Mouse (Mus musculus): Measurements from ENCODE around the gene Ptprq. TPM values are rescaled to one million over a fixed set of nuclear protein-coding genes. Genes with fewer than 3 reads are reported as not detected.

Ptprq gene
- polyA plus RNA-seq, 1 experiment from 2014 or later = 0.30 TPM

DNA sequence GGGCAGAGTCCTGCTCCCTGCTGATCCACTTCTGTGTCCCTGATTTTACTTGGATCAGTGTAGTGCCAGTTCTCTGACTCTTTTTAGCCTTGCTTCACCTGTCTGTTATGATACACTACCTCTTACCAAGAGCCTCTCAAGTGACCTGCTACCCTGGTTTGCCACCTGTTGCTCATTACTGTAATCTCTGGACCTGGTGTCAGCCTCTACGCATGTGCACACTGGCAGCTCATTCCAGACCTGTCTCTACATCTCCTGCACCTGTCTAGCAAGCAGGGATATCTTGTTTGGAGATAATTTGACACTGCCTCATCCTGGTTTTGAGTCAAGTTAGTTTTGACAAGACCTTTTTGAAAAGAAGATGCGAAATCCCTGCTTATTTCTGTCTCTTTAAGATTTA lies 213.5 kb downstream of the Ptprq start:
- H3K4me3 ChIP-seq (ENCODE audit: low read depth, low read length) = no peak overlapping the region
- no peaks in the 10 kb centered on the region for H3K27me3 ChIP-seq (ENCODE audit: insufficient read depth, low read length)
- no peaks in the 10 kb centered on the region for H3K36me3 ChIP-seq (ENCODE audit: insufficient read depth)
- no peak overlapping the region for H3K9ac ChIP-seq
- no peak for ATAC-seq (ENCODE audit: insufficient read depth)
- no peak for TF ChIP-seq CTCF (IDR thresholded peaks at IDR 0.05; ENCODE audit: low read depth)
- H3K27ac ChIP-seq (ENCODE audit: low read depth) = no peak overlapping the region
- no peaks in the 10 kb centered on the region for H3K9me3 ChIP-seq (ENCODE audit: low read depth, low read length)
- DNase-seq = no peak
- H3K4me2 ChIP-seq = no peak overlapping the region
- 76% methylated on average over 2 of the region's 2 CpGs for WGBS
- no peaks in the 10 kb centered on the region for H3K4me1 ChIP-seq (ENCODE audit: insufficient read depth)

DNA sequence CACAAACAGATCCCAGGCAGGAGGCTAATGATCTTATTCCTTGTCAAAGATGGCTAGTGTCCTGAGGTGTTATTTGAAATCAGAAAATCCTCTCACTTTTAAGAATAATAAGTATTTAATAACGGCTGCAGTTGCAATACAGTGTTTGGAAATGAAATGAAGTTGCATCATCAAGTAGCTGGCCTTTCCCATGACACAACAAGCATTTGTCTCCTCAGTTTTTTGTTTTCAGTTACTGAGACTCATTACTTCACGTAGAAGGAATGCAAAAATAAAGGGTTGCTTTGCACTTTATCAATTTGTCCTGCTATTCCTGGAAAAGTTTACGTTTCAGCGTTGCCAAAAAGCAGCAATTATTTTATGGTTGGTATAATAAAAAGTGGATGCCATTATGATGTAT lies 216.4 kb downstream of the Ptprq start:
- Histone ChIP-seq H3K36me3 (ENCODE audit: insufficient read depth) (no peaks in the 10 kb centered on the region), H3K4me3 (ENCODE audit: low read depth, low read length) (no peak overlapping the region), H3K4me1 (ENCODE audit: insufficient read depth) (no peaks in the 10 kb centered on the region), H3K27ac (ENCODE audit: low read depth) (no peak overlapping the region), H3K9me3 (ENCODE audit: low read depth, low read length) (no peaks in the 10 kb centered on the region), H3K4me2 (no peak overlapping the region), H3K9ac (no peak overlapping the region), H3K27me3 (ENCODE audit: insufficient read depth, low read length) (no peaks in the 10 kb centered on the region)
- no peak for TF ChIP-seq CTCF (IDR thresholded peaks at IDR 0.05; ENCODE audit: low read depth)
- no peak for DNase-seq
- WGBS = 46% methylated on average over 4 of the region's 4 CpGs
- ATAC-seq (ENCODE audit: insufficient read depth) = no peak

DNA sequence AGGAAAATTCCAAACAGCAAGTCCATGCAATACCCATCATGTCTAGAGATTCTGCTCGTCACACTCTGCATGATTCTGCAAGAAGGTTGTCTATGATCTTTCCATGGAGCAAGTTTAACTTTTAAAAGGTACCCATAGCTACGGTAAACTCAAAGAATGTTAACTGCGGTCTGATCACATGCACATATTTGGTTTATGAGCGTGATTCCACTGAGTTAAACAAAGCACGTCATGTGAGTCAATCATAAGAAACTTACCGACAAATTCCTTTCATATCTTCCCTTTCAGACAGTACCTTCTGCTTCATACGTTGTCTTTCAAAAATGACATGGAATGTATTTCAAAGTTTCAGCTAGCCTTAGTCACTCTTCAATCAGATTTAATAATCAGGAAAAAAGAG lies 217.7 kb downstream of the Ptprq start:
- no peak for DNase-seq
- ATAC-seq (ENCODE audit: insufficient read depth) = no peak
- Histone ChIP-seq H3K4me3 (ENCODE audit: low read depth, low read length) (no peak overlapping the region), H3K27me3 (ENCODE audit: insufficient read depth, low read length) (no peaks in the 10 kb centered on the region), H3K27ac (ENCODE audit: low read depth) (no peak overlapping the region), H3K9ac (no peak overlapping the region), H3K4me1 (ENCODE audit: insufficient read depth) (no peaks in the 10 kb centered on the region), H3K4me2 (no peak overlapping the region), H3K9me3 (ENCODE audit: low read depth, low read length) (no peaks in the 10 kb centered on the region), H3K36me3 (ENCODE audit: insufficient read depth) (no peaks in the 10 kb centered on the region)
- 82% methylated on average over 7 of the region's 7 CpGs for WGBS
- no peak for TF ChIP-seq CTCF (IDR thresholded peaks at IDR 0.05; ENCODE audit: low read depth)

DNA sequence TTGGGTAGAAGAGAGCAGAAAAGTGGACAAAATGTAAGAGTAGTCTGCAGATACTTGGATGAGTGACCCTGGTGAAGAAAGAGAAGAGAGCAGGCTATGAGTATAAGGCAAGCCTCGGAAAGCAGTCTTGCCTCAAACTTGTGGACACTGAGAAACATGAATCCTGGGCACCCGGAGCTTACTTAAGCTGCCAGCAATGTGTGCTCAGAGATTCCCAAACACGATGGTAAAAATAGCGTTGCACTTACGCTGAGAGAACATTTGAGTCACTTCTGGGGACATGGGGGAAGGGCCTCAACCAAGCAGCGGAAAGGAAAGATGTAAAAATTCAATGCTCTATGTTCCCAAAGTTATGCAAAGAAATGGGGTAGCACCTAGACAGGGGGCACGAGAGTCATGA lies 220.2 kb downstream of the Ptprq start:
- Histone ChIP-seq H3K4me3 (ENCODE audit: low read depth, low read length) (no peak overlapping the region), H3K4me2 (no peak overlapping the region), H3K9ac (no peak overlapping the region), H3K27ac (ENCODE audit: low read depth) (no peak overlapping the region), H3K4me1 (ENCODE audit: insufficient read depth) (no peaks in the 10 kb centered on the region), H3K9me3 (ENCODE audit: low read depth, low read length) (no peaks in the 10 kb centered on the region), H3K27me3 (ENCODE audit: insufficient read depth, low read length) (no peaks in the 10 kb centered on the region), H3K36me3 (ENCODE audit: insufficient read depth) (no peaks in the 10 kb centered on the region)
- no peak for TF ChIP-seq CTCF (IDR thresholded peaks at IDR 0.05; ENCODE audit: low read depth)
- 73% methylated on average over 7 of the region's 7 CpGs for WGBS
- DNase-seq (no peak), ATAC-seq (ENCODE audit: insufficient read depth) (no peak)

DNA sequence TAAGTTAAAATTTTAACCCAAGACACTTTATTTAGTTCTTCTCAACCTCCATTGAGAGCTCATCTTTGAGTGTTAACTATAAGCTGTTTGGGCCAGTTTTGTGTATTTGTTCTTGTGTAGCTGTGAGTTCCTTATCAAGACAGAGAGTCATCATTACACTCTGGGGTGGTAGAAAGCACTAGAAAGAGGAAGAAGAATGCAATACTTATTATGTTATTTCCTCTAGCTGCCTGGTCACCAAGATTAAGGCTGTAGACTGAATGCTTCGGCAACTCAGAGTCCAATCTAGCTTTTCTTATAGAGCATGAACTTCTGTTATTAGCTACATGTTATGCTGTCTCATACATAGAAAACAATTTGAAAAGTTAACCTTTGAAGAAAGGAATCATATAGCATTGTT lies 223.4 kb downstream of the Ptprq start:
- Histone ChIP-seq H3K27ac (ENCODE audit: low read depth) (no peak overlapping the region), H3K27me3 (ENCODE audit: insufficient read depth, low read length) (no peaks in the 10 kb centered on the region), H3K4me2 (no peak overlapping the region), H3K9me3 (ENCODE audit: low read depth, low read length) (no peaks in the 10 kb centered on the region), H3K9ac (no peak overlapping the region), H3K36me3 (ENCODE audit: insufficient read depth) (no peaks in the 10 kb centered on the region), H3K4me1 (ENCODE audit: insufficient read depth) (no peaks in the 10 kb centered on the region), H3K4me3 (ENCODE audit: low read depth, low read length) (no peak overlapping the region)
- no peak for TF ChIP-seq CTCF (IDR thresholded peaks at IDR 0.05; ENCODE audit: low read depth)
- 81% methylated on average over 1 of the region's 1 CpGs for WGBS
- no peak for DNase-seq
- no peak for ATAC-seq (ENCODE audit: insufficient read depth)

DNA sequence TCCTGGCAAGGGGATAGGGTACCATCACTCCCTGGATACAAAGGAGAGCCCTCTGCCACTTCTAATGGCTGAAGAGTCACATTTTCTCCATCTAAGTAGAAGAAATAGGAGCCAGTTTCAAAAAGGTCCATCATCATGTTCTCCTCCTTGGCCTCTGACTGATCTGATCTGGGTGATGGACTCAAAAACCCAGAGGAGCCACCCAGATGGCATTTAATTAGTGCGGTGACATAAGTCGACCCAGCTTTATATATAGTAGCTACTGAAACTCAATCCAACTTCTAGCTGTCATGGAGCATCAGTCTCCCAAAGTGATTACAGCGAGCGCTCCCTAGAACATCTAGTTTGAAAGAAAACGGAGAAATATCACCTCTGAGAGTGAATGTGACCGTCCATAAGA lies 225.3 kb downstream of the Ptprq start, which contains the start of gene Myf6:
TSS of gene Myf6 (minus strand) at position 170 of the 400 bp plus-strand sequence.
- Histone ChIP-seq H3K27me3 (ENCODE audit: insufficient read depth, low read length) (no peaks in the 10 kb centered on the region), H3K27ac (ENCODE audit: low read depth) (no peak within 1 kb of the TSS), H3K4me1 (ENCODE audit: insufficient read depth) (no peaks in the 10 kb centered on the region), H3K4me2 (peak within 1 kb of the TSS; percentile 68), H3K4me3 (ENCODE audit: low read depth, low read length) (peak within 1 kb of the TSS; percentile 29; the same call in 1 of the 2 replicates), H3K36me3 (ENCODE audit: insufficient read depth) (no peaks in the 10 kb centered on the region), H3K9me3 (ENCODE audit: low read depth, low read length) (no peaks in the 10 kb centered on the region), H3K9ac (peak within 1 kb of the TSS; percentile 41; the same call in 1 of the 2 replicates)
- 82% methylated on average over 6 of the region's 6 CpGs for WGBS
- ATAC-seq (ENCODE audit: insufficient read depth) (no peak), DNase-seq (no peak)
- TF ChIP-seq CTCF (IDR thresholded peaks at IDR 0.05; ENCODE audit: low read depth) = no peak

DNA sequence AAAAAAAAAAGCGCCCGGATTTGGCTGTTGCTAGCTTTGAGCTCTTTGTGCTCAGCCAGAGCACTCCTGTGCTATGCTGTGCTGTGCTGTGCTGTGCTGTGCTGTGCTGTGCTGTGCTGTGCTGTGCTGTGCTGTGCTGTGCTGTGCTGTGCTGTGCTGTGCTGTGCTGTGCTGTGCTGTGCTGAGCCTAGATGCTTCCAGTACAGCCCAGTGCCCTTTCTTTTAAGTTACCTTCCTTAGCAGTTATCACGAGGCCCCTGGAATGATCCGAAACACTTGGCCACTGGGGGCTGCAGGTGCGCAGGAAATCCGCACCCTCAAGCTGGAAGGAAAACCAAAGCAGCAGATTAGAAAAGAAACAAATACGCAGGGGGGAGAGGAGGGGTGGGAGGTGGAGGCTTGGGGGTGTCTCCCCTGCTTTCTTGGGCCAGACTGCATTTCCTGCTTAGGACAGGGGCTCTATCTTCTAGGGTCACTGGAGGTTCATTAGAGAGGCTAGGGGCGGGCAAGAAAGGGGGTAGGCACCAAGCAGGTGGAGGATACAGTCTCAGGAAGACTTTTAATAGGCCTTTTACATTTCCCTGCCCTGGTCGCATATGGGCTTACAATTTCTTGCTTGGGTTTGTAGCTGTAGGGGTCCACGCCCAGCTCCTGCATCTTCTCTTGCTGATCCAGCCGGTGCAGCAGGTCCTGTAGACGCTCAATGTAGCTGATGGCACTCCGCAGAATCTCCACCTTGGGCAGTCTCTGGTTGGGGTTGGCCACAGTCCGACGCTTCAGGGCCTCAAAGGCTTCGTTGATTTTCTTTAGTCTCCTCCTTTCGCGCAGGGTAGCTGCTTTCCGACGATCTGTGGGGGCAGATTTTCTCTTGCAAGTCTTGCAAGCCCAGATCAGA lies 226.0 kb downstream of the Ptprq start:
- no peaks in the 10 kb centered on the region for H3K27me3 ChIP-seq (ENCODE audit: insufficient read depth, low read length)
- H3K4me1 ChIP-seq (ENCODE audit: insufficient read depth) = no peaks in the 10 kb centered on the region
- WGBS = 44% methylated on average over 19 of the region's 20 CpGs
- no peak overlapping the region for H3K27ac ChIP-seq (ENCODE audit: low read depth)
- H3K36me3 ChIP-seq (ENCODE audit: insufficient read depth) = no peaks in the 10 kb centered on the region
- peak overlapping the region; percentile 68 for H3K4me2 ChIP-seq
- H3K4me3 ChIP-seq (ENCODE audit: low read depth, low read length) = peak overlapping the region; percentile 29
- no peak for TF ChIP-seq CTCF (IDR thresholded peaks at IDR 0.05; ENCODE audit: low read depth)
- peak overlapping the region; percentile 41; the same call in 1 of the 2 replicates for H3K9ac ChIP-seq
- DNase-seq (peak; percentile 8), ATAC-seq (ENCODE audit: insufficient read depth) (peak; percentile 74; the same call in 1 of the 2 replicates)
- H3K9me3 ChIP-seq (ENCODE audit: low read depth, low read length) = no peaks in the 10 kb centered on the region

Data from lung, embryonic 14.5 days (tissue).